Mouse (Mus musculus) cerebellum, adult 2 months (tissue): ENCODE measurements at regions not wholly inside any gene's neighbourhood (a gene's known extent, or its start where the extent isn't known, plus 50 kb on each side); places are given as distances from the start of the nearest gene placed in this dataset.

ENCODE experiments used
- CTCF ChIP-seq: fragments of 200-500 bp; IDR thresholded peaks from 2 replicates; pipeline ENCODE4 v1.5.1; 2011; ENCODE audit warnings: low read depth, mild to moderate bottlenecking, control low read depth, low read length, moderate library complexity, borderline replicate concordance; ENCODE audit not compliant: insufficient read depth
- POLR2A ChIP-seq: fragments of 200-500 bp; IDR thresholded peaks from 2 replicates; pipeline ENCODE4 v1.6.1; 2011; ENCODE audit warnings: low read length, control low read depth, borderline replicate concordance; ENCODE audit not compliant: insufficient read depth

GRCm38 (mm10) chr14:72294631-72295030 is 197.0 kb downstream of the Gm9195 start:
- TF ChIP-seq POLR2A (no peak), CTCF (no peak)
